Mouse (Mus musculus): Measurements from ENCODE around the gene Patj. TPM values are rescaled to one million over a fixed set of nuclear protein-coding genes. Genes with fewer than 3 reads are reported as not detected.

The Patj gene
- polyA plus RNA-seq, 3 experiments from 2014 or later: 7.2 to 26.4 (median 22.9) TPM

GRCm38 (mm10) chr4:98511964-98512743 lies 116.6 kb downstream of the Patj start:
- no peak for ATAC-seq

- ATAC-seq: no peak
Observed at GRCm38 (mm10) chr4:98520492-98520891, 124.9 kb downstream of the Patj start.

- ATAC-seq: no peak
Observed at GRCm38 (mm10) chr4:98524525-98524924, 128.9 kb downstream of the Patj start.

GRCm38 (mm10) chr4:98535446-98535845 lies 139.9 kb downstream of the Patj start:
- ATAC-seq: no peak

GRCm38 (mm10) chr4:98541591-98541990 lies 146.0 kb downstream of the Patj start:
- ATAC-seq: no peak

GRCm38 (mm10) chr4:98543001-98543400 lies 147.4 kb downstream of the Patj start:
- ATAC-seq: no peak

GRCm38 (mm10) chr4:98545376-98545775 lies 149.8 kb downstream of the Patj start:
- no peak for ATAC-seq

GRCm38 (mm10) chr4:98546456-98547176 lies 151.0 kb downstream of the Patj start:
- ATAC-seq: no peak

GRCm38 (mm10) chr4:98549491-98549890 lies 153.9 kb downstream of the Patj start:
- ATAC-seq: no peak

- ATAC-seq: no peak
Observed at GRCm38 (mm10) chr4:98550116-98550515, 154.5 kb downstream of the Patj start.

- no peak for ATAC-seq
Observed at GRCm38 (mm10) chr4:98555666-98556065, 160.1 kb downstream of the Patj start.

- ATAC-seq: no peak
Observed at GRCm38 (mm10) chr4:98556449-98556848, 160.9 kb downstream of the Patj start.

GRCm38 (mm10) chr4:98557192-98557591 lies 161.6 kb downstream of the Patj start:
- ATAC-seq: no peak

GRCm38 (mm10) chr4:98560196-98560830 lies 164.7 kb downstream of the Patj start:
- ATAC-seq: no peak

- no peak for ATAC-seq
Observed at GRCm38 (mm10) chr4:98563082-98563481, 167.5 kb downstream of the Patj start.

- ATAC-seq: no peak
Observed at GRCm38 (mm10) chr4:98563506-98564195, 168.1 kb downstream of the Patj start.

- ATAC-seq: no peak
Observed at GRCm38 (mm10) chr4:98564196-98564865, 168.7 kb downstream of the Patj start.

GRCm38 (mm10) chr4:98566741-98567140 lies 171.2 kb downstream of the Patj start:
- no peak for ATAC-seq

- no peak for ATAC-seq
Observed at GRCm38 (mm10) chr4:98567457-98567856, 171.9 kb downstream of the Patj start.

GRCm38 (mm10) chr4:98569904-98570303 lies 174.3 kb downstream of the Patj start:
- no peak for ATAC-seq

GRCm38 (mm10) chr4:98577275-98577674 lies 181.7 kb downstream of the Patj start:
- ATAC-seq: no peak

GRCm38 (mm10) chr4:98577957-98578541 lies 182.5 kb downstream of the Patj start:
- no peak for ATAC-seq
